Mouse (Mus musculus) liver, adult 2 months (tissue): ENCODE measurements around the gene Alpk1. TPM values are rescaled to one million over a fixed set of nuclear protein-coding genes. Genes with fewer than 3 reads are reported as not detected.

Experiments used
- DNase-seq: peaks from one replicate; pipeline ENCODE4 v3.0.0-alpha.2; 2011; ENCODE audit warnings: low read depth, low spot score; ENCODE audit errors: extremely low read depth
- H3K27ac ChIP-seq: fragments of 200-500 bp; replicated peaks from 2 replicates; pipeline ENCODE4 v1.5.1; 2012; ENCODE audit warnings: low read depth, mild to moderate bottlenecking, control low read depth, inconsistent platforms, low read length; ENCODE audit not compliant: insufficient read depth
- H3K27me3 ChIP-seq: fragments of 200-500 bp; 2 replicates; pipeline ENCODE4 v1.6.1; 2012; ENCODE audit warnings: mild to moderate bottlenecking, moderate library complexity, low read length, inconsistent platforms; ENCODE audit not compliant: control insufficient read depth, insufficient read depth
- H3K36me3 ChIP-seq: fragments of 200-500 bp; 2 replicates; pipeline ENCODE4 v1.6.1; 2012; ENCODE audit warnings: low read length, inconsistent platforms; ENCODE audit not compliant: control insufficient read depth, insufficient read depth
- H3K4me1 ChIP-seq: fragments of 200-500 bp; 2 replicates; pipeline ENCODE4 v1.6.1; 2011; ENCODE audit warnings: low read length; ENCODE audit not compliant: control insufficient read depth, insufficient read depth
- H3K4me3 ChIP-seq: fragments of 200-500 bp; 2 replicates; pipeline ENCODE4 v1.5.1; 2011; ENCODE audit warnings: low read depth, mild to moderate bottlenecking, control low read depth, low read length, moderate library complexity; ENCODE audit not compliant: insufficient read depth
- H3K79me2 ChIP-seq: fragments of 200-500 bp; 2 replicates; pipeline ENCODE4 v1.6.1; 2012; ENCODE audit warnings: inconsistent platforms, mild to moderate bottlenecking, low read length, moderate library complexity; ENCODE audit not compliant: control insufficient read depth, insufficient read depth
- H3K9ac ChIP-seq: fragments of 200-500 bp; 2 replicates; pipeline ENCODE4 v1.6.1; 2012; ENCODE audit warnings: low read depth, mild to moderate bottlenecking, control low read depth, inconsistent platforms, low read length
- CTCF ChIP-seq: fragments of 200-500 bp; IDR thresholded peaks from 2 replicates; pipeline ENCODE4 v1.5.1; 2011; ENCODE audit warnings: low read depth, low read length, control low read depth
- POLR2A ChIP-seq: fragments of 200-500 bp; IDR thresholded peaks from 2 replicates; pipeline ENCODE4 v1.6.1; 2011; ENCODE audit warnings: low read length, control low read depth; ENCODE audit not compliant: insufficient read depth; ENCODE audit errors: extremely low read depth
- WGBS: fragments of 180-500 bp; shearing (Covaris S2); methylation state at CpG from one replicate; pipeline ENCODE4 v1.1.7; 2018; 5-methylcytosine and 5-hydroxymethylcytosine counted together
- polyA plus RNA-seq: library from polyadenylated mRNA; depleted of rRNA; stranded (reverse); fragments of >200 nt; gene quantifications from 2 replicates; pipeline ENCODE4 v1.2.3, GENCODE M21; 2012
- total RNA-seq: library from RNA; depleted of rRNA; stranded (reverse); fragments of >200 nt; gene quantifications from 2 replicates; pipeline ENCODE4 v1.2.3, GENCODE M21; 2014

Alpk1 gene
- total and polyA plus RNA-seq, 2 experiments = 0.39 to 1.9 TPM

- no peaks in the 10 kb centered on the region for H3K79me2 ChIP-seq
- peaks cover 44% of the 10 kb centered on the region for H3K27me3 ChIP-seq
- no peak for DNase-seq
- no peak overlapping the region for H3K27ac ChIP-seq
- TF ChIP-seq POLR2A (no peak), CTCF (no peak)
- H3K9ac ChIP-seq = no peak overlapping the region
- WGBS = 13% methylated on average over 17 of the region's 17 CpGs
- H3K36me3 ChIP-seq = no peaks in the 10 kb centered on the region
- H3K4me3 ChIP-seq = no peak overlapping the region
- H3K4me1 ChIP-seq = peaks cover 10% of the 10 kb centered on the region; the same call in 1 of the 2 replicates
Observed at GRCm38 (mm10) chr3:127630735-127631372, 149.5 kb downstream of the Alpk1 start.

DNA sequence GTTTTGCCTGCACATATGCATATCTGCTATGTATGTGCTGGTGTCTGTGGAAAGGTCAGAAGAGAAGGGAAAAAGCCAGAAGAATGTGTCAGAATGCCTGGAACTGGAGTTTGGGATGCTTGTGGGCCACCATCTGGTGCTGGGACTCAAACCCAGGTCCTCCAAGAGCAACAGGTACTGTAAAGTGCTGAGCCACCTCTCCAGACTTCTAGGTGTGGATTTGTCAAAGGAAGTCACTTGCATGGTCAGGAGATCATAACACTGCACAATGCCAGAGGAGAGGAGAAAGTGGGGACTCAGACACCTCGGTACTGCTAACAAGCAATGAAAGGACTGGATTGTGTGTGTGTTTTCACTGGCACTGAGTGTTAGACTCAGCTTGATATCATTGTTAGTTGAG lies 150.1 kb downstream of the Alpk1 start:
- H3K27me3 ChIP-seq = peaks cover 44% of the 10 kb centered on the region
- H3K9ac ChIP-seq = no peak overlapping the region
- peaks cover 10% of the 10 kb centered on the region; the same call in 1 of the 2 replicates for H3K4me1 ChIP-seq
- no peak overlapping the region for H3K4me3 ChIP-seq
- no peak overlapping the region for H3K27ac ChIP-seq
- DNase-seq = no peak
- H3K79me2 ChIP-seq = no peaks in the 10 kb centered on the region
- no peak for TF ChIP-seq POLR2A
- no peak for TF ChIP-seq CTCF
- H3K36me3 ChIP-seq = no peaks in the 10 kb centered on the region
- 12% methylated on average over 1 of the region's 1 CpGs for WGBS

- H3K4me3 ChIP-seq = no peak overlapping the region
- peaks cover 37% of the 10 kb centered on the region for H3K27me3 ChIP-seq
- TF ChIP-seq CTCF (no peak), POLR2A (no peak)
Observed at GRCm38 (mm10) chr3:127628311-127629184, 151.8 kb downstream of the Alpk1 start.

DNA sequence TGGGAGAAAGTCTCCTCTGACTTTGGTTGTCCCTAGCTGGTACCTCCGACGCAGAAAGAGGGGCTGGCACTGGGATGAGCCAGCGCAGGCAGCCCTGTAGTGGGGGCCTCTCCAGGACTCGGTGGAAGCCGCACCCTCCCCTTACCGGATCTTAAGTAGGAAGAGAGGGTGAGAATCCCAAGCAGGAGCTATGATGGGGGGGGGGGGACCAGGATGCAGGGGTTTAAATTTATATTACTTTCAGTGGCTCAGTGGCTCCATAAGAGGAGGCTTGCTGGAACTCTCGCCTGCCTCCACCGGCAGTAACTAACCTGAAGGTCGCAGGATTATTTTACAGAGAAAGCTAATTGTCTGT lies 152.4 kb downstream of the Alpk1 start:
- H3K27me3 ChIP-seq = peaks cover 32% of the 10 kb centered on the region
- no peaks in the 10 kb centered on the region for H3K36me3 ChIP-seq
- H3K4me3 ChIP-seq = no peak overlapping the region
- no peak overlapping the region for H3K9ac ChIP-seq
- no peak overlapping the region for H3K27ac ChIP-seq
- no peak for DNase-seq
- WGBS = 4% methylated on average over 9 of the region's 9 CpGs
- 0 out of 2 replicates have a peak, but pooled peaks cover 3% of the 10 kb centered on the region for H3K4me1 ChIP-seq
- TF ChIP-seq POLR2A (no peak), CTCF (no peak)
- no peaks in the 10 kb centered on the region for H3K79me2 ChIP-seq

More at GRCm38 (mm10) chr3:127628311-127629184, 151.8 kb downstream of the Alpk1 start:
- no peak overlapping the region for H3K27ac ChIP-seq
- H3K79me2 ChIP-seq = no peaks in the 10 kb centered on the region
- 7% methylated on average over 37 of the region's 37 CpGs for WGBS
- H3K4me1 ChIP-seq = peaks cover 7% of the 10 kb centered on the region; the same call in 1 of the 2 replicates
- H3K36me3 ChIP-seq = no peaks in the 10 kb centered on the region
- no peak overlapping the region for H3K9ac ChIP-seq
- DNase-seq = no peak

DNA sequence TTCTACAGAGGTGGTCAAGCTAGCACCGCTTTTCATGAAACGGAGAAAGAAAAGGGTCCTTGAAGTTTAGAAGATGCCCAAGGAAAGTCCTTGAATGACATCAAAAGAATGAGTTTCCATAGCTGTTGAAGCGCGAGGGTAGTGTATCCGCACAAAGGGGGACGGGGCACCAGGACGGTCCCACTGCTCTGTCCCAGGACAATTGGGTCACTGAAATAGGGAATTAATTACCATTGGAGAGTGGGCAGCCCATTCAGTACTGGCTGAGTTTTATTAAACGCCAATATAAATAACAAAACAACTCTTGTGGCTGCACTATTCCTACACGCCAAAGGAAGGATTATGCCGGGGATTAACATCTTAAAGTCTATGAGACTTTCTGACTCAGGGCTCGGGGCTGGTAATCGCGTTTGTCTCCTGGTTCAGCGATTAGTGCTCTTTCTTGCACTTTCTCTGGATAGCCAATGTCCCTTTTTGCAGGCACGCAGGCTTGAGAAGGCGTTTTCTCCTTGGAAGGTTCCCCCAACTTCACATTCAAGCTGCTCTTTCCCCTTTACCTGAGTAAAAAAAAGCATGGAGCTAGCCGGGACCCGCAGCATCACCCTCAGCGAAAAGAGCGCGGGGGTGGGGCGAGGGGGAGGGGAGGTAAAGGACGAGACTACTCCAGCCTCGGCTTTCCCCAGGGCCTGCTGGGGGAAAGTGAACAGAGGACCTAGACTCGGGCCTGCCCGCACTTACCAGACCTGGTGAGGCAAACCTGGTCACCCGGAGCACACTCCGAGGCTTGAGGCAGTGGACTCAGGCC lies 153.0 kb downstream of the Alpk1 start:
- H3K4me3 ChIP-seq = no peak overlapping the region
- 5% methylated on average over 28 of the region's 28 CpGs for WGBS
- H3K9ac ChIP-seq = no peak overlapping the region
- H3K36me3 ChIP-seq = no peaks in the 10 kb centered on the region
- DNase-seq = no peak
- 0 out of 2 replicates have a peak, but pooled peaks cover 3% of the 10 kb centered on the region for H3K4me1 ChIP-seq
- peaks cover 29% of the 10 kb centered on the region; the same call in 1 of the 2 replicates for H3K27me3 ChIP-seq
- H3K27ac ChIP-seq = no peak overlapping the region
- no peaks in the 10 kb centered on the region for H3K79me2 ChIP-seq
- TF ChIP-seq POLR2A (no peak), CTCF (no peak)
